Mouse (Mus musculus): ENCODE results near the gene Ski.

DNA sequence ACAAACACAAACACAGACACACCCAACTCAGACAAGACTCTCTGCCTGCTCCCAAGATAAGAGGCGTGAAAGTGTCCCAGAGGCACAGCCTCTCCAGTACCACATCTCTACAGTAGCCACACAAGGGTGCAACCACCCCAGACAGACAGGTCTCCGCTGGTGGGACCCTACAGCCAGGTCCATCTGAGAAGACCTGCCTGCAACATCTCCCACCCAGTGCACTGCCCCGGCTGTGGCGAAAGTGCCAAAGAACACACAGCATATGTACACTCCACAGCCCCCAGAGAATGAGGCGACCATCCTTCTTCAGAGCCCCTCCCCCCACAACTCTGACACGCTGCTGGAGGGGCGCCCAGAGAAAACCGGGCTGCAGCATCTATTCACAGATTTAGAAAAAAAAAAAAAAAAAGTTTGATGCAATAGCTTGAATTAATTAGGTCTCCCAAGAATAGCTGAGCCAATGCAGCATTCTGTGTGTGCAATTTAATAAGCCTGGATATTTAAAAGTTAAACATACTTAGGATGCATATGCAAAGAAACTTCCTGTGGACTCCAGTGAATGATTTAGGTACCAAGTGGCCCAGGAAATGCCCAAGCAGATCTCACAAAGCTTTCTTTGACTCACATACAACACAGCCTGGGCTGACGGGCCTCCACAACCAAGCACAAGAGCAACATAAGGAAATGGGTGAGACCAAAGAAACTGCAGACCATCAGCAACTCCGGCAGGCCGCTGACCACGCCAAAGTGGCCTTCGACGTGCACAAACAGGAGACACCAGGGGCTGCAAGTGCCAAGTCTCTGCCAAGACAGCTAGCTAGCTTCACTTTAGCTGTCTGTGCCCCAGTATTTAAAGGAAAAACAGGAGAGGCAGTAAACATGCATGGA lies 1.9 kb downstream of the Ski start:
- no peak for TF ChIP-seq GATA1 (IDR thresholded peaks at IDR 0.05; ENCODE audit: low read length)
- no peak for TF ChIP-seq TAL1 (IDR thresholded peaks at IDR 0.05; ENCODE audit: low read length)

Data from erythroblast, embryonic 14.5 days (primary cell).